Mouse (Mus musculus): ENCODE data around the gene Pop7.

GRCm38 (mm10) chr5:137541768-137542540, 39.6 kb upstream of the Pop7 start:
- no peak for TF ChIP-seq CTCF (IDR thresholded peaks at IDR 0.05; ENCODE audit: extremely low read depth, insufficient read length, insufficient replicate concordance, low read depth, low read length)
- TF ChIP-seq POLR2A (IDR thresholded peaks at IDR 0.05; ENCODE audit: low read depth, low read length) = no peak

All from small intestine, adult 2 months (tissue).